Mouse (Mus musculus) cerebellum, adult 2 months (tissue): ENCODE measurements around the gene Pate4.

ENCODE experiments used
- CTCF ChIP-seq: fragments of 200-500 bp; IDR thresholded peaks from 2 replicates; pipeline ENCODE4 v1.5.1; 2011; ENCODE audit warnings: low read depth, mild to moderate bottlenecking, control low read depth, low read length, moderate library complexity, borderline replicate concordance; ENCODE audit not compliant: insufficient read depth
- POLR2A ChIP-seq: fragments of 200-500 bp; IDR thresholded peaks from 2 replicates; pipeline ENCODE4 v1.6.1; 2011; ENCODE audit warnings: low read length, control low read depth, borderline replicate concordance; ENCODE audit not compliant: insufficient read depth

GRCm38 (mm10) chr9:35587674-35588073 is 24.1 kb downstream of the Pate4 start:
- no peak for TF ChIP-seq POLR2A
- TF ChIP-seq CTCF, result no peak
